Mouse (Mus musculus) thymus, adult 2 months (tissue): Measurements from ENCODE around the gene Gm47791. TPM values are rescaled to one million over a fixed set of nuclear protein-coding genes. Genes with fewer than 3 reads are reported as not detected.
A peak's percentile ranks its signal among the peaks of the same experiment; 100 is the strongest.

Experiments
- DNase-seq: peaks from one replicate; pipeline ENCODE4 v3.0.0; 2021
- H3K27ac ChIP-seq: fragments of 200-500 bp; 2 replicates; pipeline ENCODE4 v1.5.1; 2012; ENCODE audit warnings: low read length, control low read depth; ENCODE audit not compliant: control insufficient read depth, insufficient read depth
- H3K27me3 ChIP-seq: fragments of 200-500 bp; 2 replicates; pipeline ENCODE4 v1.6.1; 2012; ENCODE audit warnings: mild to moderate bottlenecking, low read length, moderate library complexity, mixed read lengths; ENCODE audit not compliant: control insufficient read depth, insufficient read depth
- H3K36me3 ChIP-seq: fragments of 200-500 bp; 2 replicates; pipeline ENCODE4 v1.6.1; 2012; ENCODE audit warnings: mild to moderate bottlenecking, low read length, moderate library complexity; ENCODE audit not compliant: control insufficient read depth, insufficient read depth
- H3K4me1 ChIP-seq: fragments of 200-500 bp; replicated peaks from 2 replicates; pipeline ENCODE4 v1.6.1; 2012; ENCODE audit warnings: low read length; ENCODE audit not compliant: control insufficient read depth, insufficient read depth
- H3K4me3 ChIP-seq: fragments of 200-500 bp; 2 replicates; pipeline ENCODE4 v1.5.1; 2012; ENCODE audit warnings: mild to moderate bottlenecking, low read length, control low read depth, moderate library complexity; ENCODE audit not compliant: control insufficient read depth, insufficient read depth
- CTCF ChIP-seq: fragments of 200-500 bp; IDR thresholded peaks from 2 replicates; pipeline ENCODE4 v1.5.1; 2012; ENCODE audit warnings: mild to moderate bottlenecking, control low read depth, low read length, moderate library complexity, borderline replicate concordance; ENCODE audit not compliant: control insufficient read depth, poor library complexity, insufficient read depth; ENCODE audit errors: extremely low read depth
- POLR2A ChIP-seq: fragments of 200-500 bp; IDR thresholded peaks from 2 replicates; pipeline ENCODE4 v1.6.1; 2012; ENCODE audit warnings: mild to moderate bottlenecking, low read length, control low read depth, moderate library complexity; ENCODE audit not compliant: control insufficient read depth, poor library complexity, insufficient read depth; ENCODE audit errors: extremely low read depth
- WGBS: fragments of 180-500 bp; shearing (Covaris S2); methylation state at CpG from one replicate; pipeline ENCODE4 v1.1.7; 2018; 5-methylcytosine and 5-hydroxymethylcytosine counted together
- polyA plus RNA-seq: library from polyadenylated mRNA; depleted of rRNA; stranded (reverse); fragments of >200 nt; gene quantifications from 2 replicates; pipeline ENCODE4 v1.2.3, GENCODE M21; 2012; rRNA removed

The Gm47791 gene
- polyA plus RNA-seq, 1 experiment, result not detected

GRCm38 (mm10) chr1:82733357-82733756 lies 37.7 kb downstream of the Gm47791 start:
- no peak overlapping the region for H3K4me3 ChIP-seq
- H3K4me1 ChIP-seq, result no peaks in the 10 kb centered on the region
- no peak for DNase-seq
- H3K27me3 ChIP-seq, result no peaks in the 10 kb centered on the region
- H3K27ac ChIP-seq, result no peak overlapping the region
- WGBS, result 98% methylated on average over 1 of the region's 1 CpGs
- H3K36me3 ChIP-seq, result peaks cover 65% of the 10 kb centered on the region
- TF ChIP-seq POLR2A, result no peak
- no peak for TF ChIP-seq CTCF

- 96% methylated on average over 5 of the region's 5 CpGs for WGBS
- no peak overlapping the region for H3K27ac ChIP-seq
- no peak for TF ChIP-seq POLR2A
- TF ChIP-seq CTCF, result no peak
- DNase-seq, result no peak
- peaks cover 23% of the 10 kb centered on the region for H3K36me3 ChIP-seq
- H3K4me1 ChIP-seq, result peaks cover 7% of the 10 kb centered on the region
- H3K27me3 ChIP-seq, result no peaks in the 10 kb centered on the region
- no peak overlapping the region for H3K4me3 ChIP-seq
Measured at GRCm38 (mm10) chr1:82726482-82726881, 44.6 kb downstream of the Gm47791 start.

GRCm38 (mm10) chr1:82725875-82726185 lies 45.2 kb downstream of the Gm47791 start:
- Histone ChIP-seq H3K27me3 (no peaks in the 10 kb centered on the region), H3K4me3 (no peak overlapping the region; the same call in 1 of the 2 replicates), H3K36me3 (peaks cover 17% of the 10 kb centered on the region), H3K27ac (no peak overlapping the region), H3K4me1 (peaks cover 7% of the 10 kb centered on the region)
- WGBS, result 62% methylated on average over 4 of the region's 4 CpGs
- no peak for TF ChIP-seq POLR2A
- TF ChIP-seq CTCF, result no peak
- no peak for DNase-seq

GRCm38 (mm10) chr1:82725026-82725874 lies 45.8 kb downstream of the Gm47791 start:
- H3K27ac ChIP-seq, result no peak overlapping the region
- DNase-seq, result no peak
- 3% methylated on average over 37 of the region's 37 CpGs for WGBS
- H3K4me3 ChIP-seq, result peak overlapping the region; percentile 84
- H3K27me3 ChIP-seq, result no peaks in the 10 kb centered on the region
- TF ChIP-seq POLR2A (no peak; the same call in none of the 2 replicates), CTCF (no peak)
- H3K36me3 ChIP-seq, result peaks cover 11% of the 10 kb centered on the region
- peaks cover 7% of the 10 kb centered on the region for H3K4me1 ChIP-seq

- TF ChIP-seq POLR2A (peak; percentile 52; the same call in 1 of the 2 replicates), CTCF (no peak)
- 8% methylated on average over 38 of the region's 38 CpGs for WGBS
- Histone ChIP-seq H3K27ac (no peak within 1 kb of the TSS), H3K27me3 (no peaks in the 10 kb centered on the region), H3K36me3 (peaks cover 4% of the 10 kb centered on the region), H3K4me1 (peaks cover 7% of the 10 kb centered on the region), H3K4me3 (peak within 1 kb of the TSS; percentile 84)
- peak; percentile 93 for DNase-seq
Measured at GRCm38 (mm10) chr1:82724339-82725025, 46.6 kb downstream of the Gm47791 start, which contains the start of gene Mff. Gene Mff (plus strand): TSS chr1:82724890.

Other genes with a start within 250 kb of the Gm47791 start
- 0.08 and 0.23 TPM in 2 replicates for gene Col4a4, start 184.4 kb downstream of the Gm47791 start, polyA plus RNA-seq
- 0.08 and 0.16 TPM in 2 replicates for gene Col4a3, start 184.3 kb downstream of the Gm47791 start, polyA plus RNA-seq
- gene Mff, start 46.4 kb downstream of the Gm47791 start, polyA plus RNA-seq, result 51.4 and 56.5 TPM in 2 replicates
- gene Tm4sf20, start 2.8 kb downstream of the Gm47791 start, polyA plus RNA-seq, result 0.24 and 0.32 TPM in 2 replicates
- gene Agfg1, start 68.2 kb upstream of the Gm47791 start, polyA plus RNA-seq, result 69.0 and 75.4 TPM in 2 replicates
- gene A030005L19Rik, start 142.1 kb upstream of the Gm47791 start, polyA plus RNA-seq, result 0.98 and 1.0 TPM in 2 replicates
- gene A030014E15Rik, start 153.7 kb upstream of the Gm47791 start, polyA plus RNA-seq, result not detected in 2 replicates
- not detected in 2 replicates for gene Gm6217, start 160.2 kb upstream of the Gm47791 start, polyA plus RNA-seq
- gene A030003K21Rik, start 172.1 kb upstream of the Gm47791 start, polyA plus RNA-seq, result not detected in 2 replicates
- not detected in 2 replicates for gene Gm7544, start 184.8 kb upstream of the Gm47791 start, polyA plus RNA-seq
- gene Gm47955, start 189.0 kb upstream of the Gm47791 start, polyA plus RNA-seq, result not detected in 2 replicates
- not detected in 2 replicates for gene Gm47959, start 229.3 kb upstream of the Gm47791 start, polyA plus RNA-seq